Mouse (Mus musculus): ENCODE data around the gene Kpna7. TPM values are rescaled to one million over a fixed set of nuclear protein-coding genes. Genes with fewer than 3 reads are reported as not detected.
A peak's percentile ranks its signal among the peaks of the same experiment; 100 is the strongest.
"Not testable (repeated sequence)": the region's sequence is repeated elsewhere in the genome, so short reads cannot be mapped to it uniquely, and the experiment has no call there.

The Kpna7 gene
- not detected in 2 replicates for total RNA-seq (2017)

- ATAC-seq (replicated peaks in 1 of 2; ENCODE audit: insufficient read depth in 1 of 2, low FRiP score in 2 of 2, low TSS enrichment in 1 of 2, low read depth in 1 of 2, poor library complexity in 2 of 2, severe bottlenecking in 2 of 2) = peak; percentile 93 to 97
These were observed at the start of gene Kpna7, which contains the start of gene Arpc1a for GRCm38 (mm10) chr5:145083632-145084451. Gene Kpna7, minus strand, starts transcription at chr5:145084030. Gene Arpc1a, plus strand, starts transcription at chr5:145083830.

GRCm38 (mm10) chr5:145133275-145133674, 49.4 kb upstream of the Kpna7 start:
- not testable (repeated sequence) for ATAC-seq (replicated peaks in 1 of 2; ENCODE audit: insufficient read depth in 1 of 2, low FRiP score in 2 of 2, low TSS enrichment in 1 of 2, low read depth in 1 of 2, poor library complexity in 2 of 2, severe bottlenecking in 2 of 2)

GRCm38 (mm10) chr5:145130995-145131394, 47.2 kb upstream of the Kpna7 start:
- 0 out of 4 replicates have a peak, but pooled peaks have one; percentile 13 to 19 for ATAC-seq (replicated peaks in 1 of 2; ENCODE audit: insufficient read depth in 1 of 2, low FRiP score in 2 of 2, low TSS enrichment in 1 of 2, low read depth in 1 of 2, poor library complexity in 2 of 2, severe bottlenecking in 2 of 2)

GRCm38 (mm10) chr5:145130191-145130590, 46.4 kb upstream of the Kpna7 start:
- ATAC-seq (replicated peaks in 1 of 2; ENCODE audit: insufficient read depth in 1 of 2, low FRiP score in 2 of 2, low TSS enrichment in 1 of 2, low read depth in 1 of 2, poor library complexity in 2 of 2, severe bottlenecking in 2 of 2) = no peak

GRCm38 (mm10) chr5:145129773-145130172, 45.9 kb upstream of the Kpna7 start:
- not testable (repeated sequence) for ATAC-seq (replicated peaks in 1 of 2; ENCODE audit: insufficient read depth in 1 of 2, low FRiP score in 2 of 2, low TSS enrichment in 1 of 2, low read depth in 1 of 2, poor library complexity in 2 of 2, severe bottlenecking in 2 of 2)

GRCm38 (mm10) chr5:145129124-145129523, 45.3 kb upstream of the Kpna7 start:
- ATAC-seq (replicated peaks in 1 of 2; ENCODE audit: insufficient read depth in 1 of 2, low FRiP score in 2 of 2, low TSS enrichment in 1 of 2, low read depth in 1 of 2, poor library complexity in 2 of 2, severe bottlenecking in 2 of 2) = no peak

DNA sequence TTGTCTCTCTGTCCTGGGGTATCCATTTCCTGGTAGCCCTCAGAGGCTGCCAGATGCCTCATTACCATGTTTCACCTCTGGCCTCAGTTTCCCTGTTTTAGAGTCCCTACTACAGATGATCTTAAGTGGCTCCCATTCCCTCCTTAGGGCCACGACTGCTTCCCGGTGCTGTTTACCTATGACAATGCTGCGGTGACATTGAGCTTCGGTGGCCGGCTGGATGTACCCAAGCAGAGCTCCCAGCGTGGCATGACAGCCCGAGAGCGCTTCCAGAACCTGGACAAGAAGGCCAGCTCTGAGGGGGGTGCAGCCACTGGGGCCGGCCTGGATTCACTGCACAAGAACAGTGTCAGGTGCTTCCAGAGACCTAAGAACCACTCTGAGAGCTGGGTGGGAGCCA, 42.8 kb upstream of the Kpna7 start:
- ATAC-seq (replicated peaks in 1 of 2; ENCODE audit: insufficient read depth in 1 of 2, low FRiP score in 2 of 2, low TSS enrichment in 1 of 2, low read depth in 1 of 2, poor library complexity in 2 of 2, severe bottlenecking in 2 of 2) = no peak

DNA sequence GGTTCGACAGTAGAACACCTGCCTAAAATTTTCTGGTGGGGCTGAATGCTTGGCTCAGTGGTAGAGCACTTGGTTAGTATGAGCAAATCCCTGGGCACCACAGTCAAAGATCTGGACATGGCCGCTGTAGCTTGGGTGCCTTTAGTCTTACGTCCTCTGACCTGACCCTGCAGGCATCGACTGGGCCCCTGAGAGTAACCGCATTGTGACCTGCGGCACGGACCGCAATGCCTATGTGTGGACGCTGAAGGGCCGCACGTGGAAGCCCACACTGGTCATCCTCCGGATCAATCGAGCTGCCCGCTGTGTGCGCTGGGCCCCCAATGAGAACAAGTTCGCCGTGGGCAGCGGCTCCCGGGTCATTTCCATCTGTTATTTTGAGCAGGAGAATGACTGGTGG, 39.6 kb upstream of the Kpna7 start:
- no peak for ATAC-seq (replicated peaks in 1 of 2; ENCODE audit: insufficient read depth in 1 of 2, low FRiP score in 2 of 2, low TSS enrichment in 1 of 2, low read depth in 1 of 2, poor library complexity in 2 of 2, severe bottlenecking in 2 of 2)

GRCm38 (mm10) chr5:145120921-145121320, 37.1 kb upstream of the Kpna7 start:
- ATAC-seq (replicated peaks in 1 of 2; ENCODE audit: insufficient read depth in 1 of 2, low FRiP score in 2 of 2, low TSS enrichment in 1 of 2, low read depth in 1 of 2, poor library complexity in 2 of 2, severe bottlenecking in 2 of 2) = no peak

- no peak for ATAC-seq (replicated peaks in 1 of 2; ENCODE audit: insufficient read depth in 1 of 2, low FRiP score in 2 of 2, low TSS enrichment in 1 of 2, low read depth in 1 of 2, poor library complexity in 2 of 2, severe bottlenecking in 2 of 2)
These were observed 35.6 kb upstream of the Kpna7 start for GRCm38 (mm10) chr5:145119385-145119784.

DNA sequence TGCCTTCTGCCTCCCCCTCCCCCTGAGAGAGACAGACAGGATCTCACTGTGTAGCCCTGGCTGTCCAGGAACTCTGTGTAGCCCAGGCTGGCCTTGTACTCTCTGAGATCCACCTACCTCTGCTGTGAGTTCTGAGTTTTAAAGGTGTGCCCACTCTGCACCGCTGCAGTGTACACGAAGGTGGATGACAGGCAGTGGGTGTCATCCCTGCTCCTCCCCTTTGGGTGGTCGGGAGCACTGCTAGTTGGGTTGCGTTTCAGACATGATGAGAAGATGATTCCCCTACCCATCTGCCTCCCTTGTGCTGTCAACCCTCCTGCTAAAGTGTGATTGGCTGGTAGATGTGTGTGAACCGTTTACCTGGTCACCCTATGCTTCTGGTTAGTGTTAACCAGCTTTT, 34.6 kb upstream of the Kpna7 start:
- ATAC-seq (replicated peaks in 1 of 2; ENCODE audit: insufficient read depth in 1 of 2, low FRiP score in 2 of 2, low TSS enrichment in 1 of 2, low read depth in 1 of 2, poor library complexity in 2 of 2, severe bottlenecking in 2 of 2) = no peak

DNA sequence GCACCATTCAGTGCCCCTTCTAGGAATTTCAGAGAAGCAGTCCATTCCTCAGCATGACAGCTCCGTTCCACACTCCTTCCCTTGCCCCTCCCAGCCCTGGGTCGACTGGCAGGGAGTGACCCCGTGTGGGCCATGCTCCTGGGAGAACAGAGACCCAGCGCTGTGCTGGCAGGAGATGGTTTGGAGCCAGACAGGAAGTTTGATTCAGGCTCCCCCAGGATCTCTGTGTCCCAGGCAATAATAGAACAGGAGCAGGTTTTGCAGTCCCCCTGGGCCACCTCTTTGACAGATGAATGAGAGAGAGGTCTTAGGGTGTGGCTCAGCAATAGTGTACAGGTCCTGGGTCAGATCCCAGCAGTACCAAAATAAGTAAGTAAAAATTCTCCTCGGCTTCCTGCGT, 34.2 kb upstream of the Kpna7 start:
- no peak for ATAC-seq (replicated peaks in 1 of 2; ENCODE audit: insufficient read depth in 1 of 2, low FRiP score in 2 of 2, low TSS enrichment in 1 of 2, low read depth in 1 of 2, poor library complexity in 2 of 2, severe bottlenecking in 2 of 2)

DNA sequence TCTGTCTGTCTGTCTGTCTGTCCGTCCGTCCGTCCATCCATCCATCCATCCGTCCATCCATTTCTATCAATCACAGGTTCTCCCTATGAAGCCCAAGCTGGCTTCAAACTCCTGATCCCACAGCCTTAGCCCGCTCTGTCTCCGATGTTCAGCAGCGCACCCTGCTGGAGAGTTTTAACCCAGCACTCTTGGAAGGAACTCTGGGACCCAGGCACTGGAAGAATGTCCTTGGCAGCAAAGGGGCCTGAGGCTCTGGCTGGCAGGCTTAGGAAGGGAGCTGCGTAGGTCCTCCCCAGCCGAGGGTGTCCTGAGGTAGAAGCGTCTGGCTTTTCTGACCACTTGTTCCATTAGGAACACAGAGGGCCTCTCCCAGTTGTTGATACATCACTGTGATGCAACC, 33.1 kb upstream of the Kpna7 start:
- no peak for ATAC-seq (replicated peaks in 1 of 2; ENCODE audit: insufficient read depth in 1 of 2, low FRiP score in 2 of 2, low TSS enrichment in 1 of 2, low read depth in 1 of 2, poor library complexity in 2 of 2, severe bottlenecking in 2 of 2)

- ATAC-seq (replicated peaks in 1 of 2; ENCODE audit: insufficient read depth in 1 of 2, low FRiP score in 2 of 2, low TSS enrichment in 1 of 2, low read depth in 1 of 2, poor library complexity in 2 of 2, severe bottlenecking in 2 of 2) = peak; percentile 72 to 81
These were observed 32.5 kb upstream of the Kpna7 start for GRCm38 (mm10) chr5:145116316-145116715.

DNA sequence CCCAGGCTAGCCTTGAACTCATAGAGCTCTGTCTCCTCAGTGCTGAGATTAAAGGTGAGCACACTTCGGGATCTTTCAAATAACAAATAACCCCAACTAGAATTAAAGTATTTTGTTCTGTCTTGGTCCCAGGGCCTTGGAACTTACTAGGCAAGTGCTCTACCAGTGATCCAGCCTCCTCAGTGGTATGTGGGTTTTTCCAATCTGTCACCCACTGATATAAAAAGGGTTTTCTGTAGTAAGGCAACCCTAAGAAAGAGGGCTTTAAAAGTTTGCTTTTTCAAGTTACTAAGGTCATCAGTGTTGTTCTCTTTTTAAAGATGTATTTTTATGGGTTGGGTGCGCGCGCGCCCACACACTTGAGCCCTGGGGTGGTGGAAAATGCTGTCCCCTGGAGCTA, 31.9 kb upstream of the Kpna7 start:
- ATAC-seq (replicated peaks in 1 of 2; ENCODE audit: insufficient read depth in 1 of 2, low FRiP score in 2 of 2, low TSS enrichment in 1 of 2, low read depth in 1 of 2, poor library complexity in 2 of 2, severe bottlenecking in 2 of 2) = no peak

DNA sequence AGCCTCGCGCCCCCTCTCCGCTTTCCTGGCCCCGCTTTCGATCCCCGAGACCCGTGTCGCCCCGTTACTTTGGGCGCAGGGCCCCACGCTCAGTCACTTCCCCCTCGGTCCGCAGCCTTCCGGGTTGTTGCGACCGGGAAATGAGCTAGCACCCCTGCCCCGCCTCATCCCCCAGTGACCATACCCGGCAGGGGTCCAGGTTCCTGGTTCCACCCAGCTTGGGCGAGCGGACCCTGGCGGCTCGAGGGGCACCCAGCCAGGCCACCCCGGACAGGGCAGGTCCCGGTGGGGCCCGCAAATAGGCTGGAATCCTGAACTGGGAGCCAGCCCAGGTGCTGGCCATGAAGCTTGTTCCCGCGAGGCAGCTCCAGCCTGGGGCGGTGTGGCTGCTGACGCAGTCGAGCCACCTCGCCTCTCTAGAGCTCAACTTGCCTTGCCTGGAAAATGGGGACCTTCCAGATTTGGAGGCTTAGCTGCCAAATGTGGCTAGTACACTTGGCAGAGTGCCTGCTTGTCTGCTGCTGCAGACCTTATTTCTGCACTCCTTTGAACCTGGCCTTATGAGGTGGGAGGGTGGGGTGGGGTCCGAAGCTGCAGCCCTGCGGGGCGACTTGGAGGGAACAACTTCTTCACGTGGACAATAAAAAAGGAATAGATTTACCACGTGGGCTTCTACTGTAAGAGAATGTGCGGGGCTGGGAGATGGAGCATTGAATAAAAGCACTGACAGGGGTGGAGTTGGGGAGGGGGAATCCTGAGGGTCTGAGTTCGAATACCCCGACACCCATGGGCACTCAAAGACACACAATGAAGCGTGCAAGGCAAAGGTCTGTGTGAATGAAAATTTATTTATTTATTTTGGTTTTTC, 31.0 kb upstream of the Kpna7 start:
- peak; percentile 42 to 60 for ATAC-seq (replicated peaks in 1 of 2; ENCODE audit: insufficient read depth in 1 of 2, low FRiP score in 2 of 2, low TSS enrichment in 1 of 2, low read depth in 1 of 2, poor library complexity in 2 of 2, severe bottlenecking in 2 of 2)

- ATAC-seq (replicated peaks in 1 of 2; ENCODE audit: insufficient read depth in 1 of 2, low FRiP score in 2 of 2, low TSS enrichment in 1 of 2, low read depth in 1 of 2, poor library complexity in 2 of 2, severe bottlenecking in 2 of 2) = peak; percentile 34 to 50
These were observed 30.3 kb upstream of the Kpna7 start, which contains the start of gene Arpc1b for GRCm38 (mm10) chr5:145114071-145114605. Gene Arpc1b, plus strand, starts transcription at chr5:145114215.

DNA sequence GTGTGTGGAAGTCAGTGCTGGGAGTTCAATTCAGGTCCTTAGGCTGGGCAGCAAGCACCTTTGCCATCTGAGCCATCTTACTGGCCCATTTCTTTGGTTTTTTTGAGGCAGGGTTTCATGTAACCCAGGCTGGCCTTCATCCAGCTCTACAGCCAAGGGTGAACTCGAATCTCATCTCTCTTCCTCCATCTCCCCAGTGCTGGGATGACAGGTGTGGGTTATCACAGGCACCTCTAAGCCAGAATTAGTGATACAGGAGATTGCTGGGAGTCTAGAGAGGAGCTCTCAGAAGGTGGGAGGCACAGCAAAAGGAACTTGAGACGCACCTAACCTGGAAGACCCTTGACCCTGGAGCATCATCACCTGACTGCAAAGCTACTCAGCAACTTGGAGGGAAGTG, 29.6 kb upstream of the Kpna7 start:
- no peak for ATAC-seq (replicated peaks in 1 of 2; ENCODE audit: insufficient read depth in 1 of 2, low FRiP score in 2 of 2, low TSS enrichment in 1 of 2, low read depth in 1 of 2, poor library complexity in 2 of 2, severe bottlenecking in 2 of 2)
